Mouse (Mus musculus) ovary, postnatal 10 days (tissue): Measurements from ENCODE around the gene Peli1.

Experiments
- DNase-seq: peaks from one replicate; pipeline ENCODE4 v3.0.0; 2022; ENCODE audit warnings: low spot score

Gene Peli1

DNA sequence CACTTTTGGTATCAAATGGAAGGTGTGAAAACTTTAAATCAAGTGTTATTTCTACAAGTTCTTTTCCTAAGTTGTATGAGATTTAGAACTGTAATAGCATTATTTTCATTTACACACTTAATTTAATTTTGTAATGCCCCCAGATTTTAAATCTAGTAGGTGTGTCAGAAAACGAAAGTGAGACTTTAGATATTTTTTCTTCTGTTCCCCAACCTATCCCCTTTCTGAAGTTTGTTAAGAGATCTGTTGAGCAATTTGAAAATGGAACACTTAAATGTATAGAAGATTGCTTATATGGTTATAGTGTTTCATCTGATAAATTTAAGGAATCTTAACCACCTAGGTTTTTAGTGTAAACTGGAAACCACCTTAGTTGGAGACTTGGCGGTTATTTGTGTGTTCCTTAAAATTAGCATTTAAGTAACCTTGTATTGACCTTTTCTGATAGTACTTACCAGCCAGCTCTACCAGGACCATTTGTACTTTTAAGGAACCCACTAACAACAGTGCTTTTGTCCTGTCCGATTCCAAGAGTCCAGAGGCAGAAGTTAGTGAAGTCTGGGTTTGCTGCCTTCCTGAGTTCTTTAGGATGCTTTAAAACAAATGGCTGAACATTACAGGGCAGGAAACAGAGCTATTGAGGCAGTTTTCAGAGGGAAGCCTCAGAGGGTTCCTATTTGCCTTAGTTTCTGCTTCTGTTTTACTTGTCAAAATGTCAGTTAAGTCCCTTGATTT is 2.2 kb downstream of the Peli1 start:
- DNase-seq = no peak

DNA sequence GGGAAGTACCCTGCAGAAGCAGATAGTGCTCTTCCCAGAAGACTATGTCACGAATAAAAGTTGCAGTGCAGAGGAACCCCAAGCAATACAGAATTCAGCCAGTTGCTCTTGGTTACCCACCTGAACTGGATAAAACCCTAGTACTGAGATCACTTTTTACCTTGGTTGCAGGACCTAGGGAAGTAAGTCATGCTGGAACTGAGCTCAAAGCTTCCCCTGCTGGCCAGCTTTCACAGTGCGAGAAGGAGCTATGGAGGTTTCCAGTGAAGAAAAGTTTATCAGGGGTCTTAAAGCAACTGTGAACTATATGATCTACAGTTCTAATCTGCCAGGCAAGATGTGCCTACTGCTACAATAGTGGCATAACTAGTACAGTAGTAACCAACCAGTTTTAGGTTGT is 5.5 kb downstream of the Peli1 start:
- DNase-seq = no peak

GRCm38 (mm10) chr11:21098457-21098856 is 7.4 kb downstream of the Peli1 start:
- no peak for DNase-seq

DNA sequence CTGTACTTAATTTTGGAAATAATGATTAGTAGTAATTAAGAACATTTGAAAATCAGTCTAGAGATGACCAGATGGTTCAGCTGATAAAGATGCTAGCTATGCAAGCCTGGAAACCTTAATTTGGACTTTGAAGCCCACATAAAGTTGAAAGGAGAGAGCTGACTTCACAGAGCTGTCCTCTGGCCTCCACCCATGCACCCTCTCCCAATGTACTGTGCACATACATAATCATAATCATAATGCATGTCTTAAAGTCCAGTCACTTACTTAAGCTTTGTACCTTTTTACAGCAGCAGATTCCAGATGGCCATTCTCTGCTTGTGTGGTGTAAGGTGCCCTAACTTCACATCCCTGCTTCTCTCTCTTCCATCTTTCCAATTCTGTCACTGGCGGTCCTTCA is 9.6 kb downstream of the Peli1 start:
- DNase-seq = no peak

DNA sequence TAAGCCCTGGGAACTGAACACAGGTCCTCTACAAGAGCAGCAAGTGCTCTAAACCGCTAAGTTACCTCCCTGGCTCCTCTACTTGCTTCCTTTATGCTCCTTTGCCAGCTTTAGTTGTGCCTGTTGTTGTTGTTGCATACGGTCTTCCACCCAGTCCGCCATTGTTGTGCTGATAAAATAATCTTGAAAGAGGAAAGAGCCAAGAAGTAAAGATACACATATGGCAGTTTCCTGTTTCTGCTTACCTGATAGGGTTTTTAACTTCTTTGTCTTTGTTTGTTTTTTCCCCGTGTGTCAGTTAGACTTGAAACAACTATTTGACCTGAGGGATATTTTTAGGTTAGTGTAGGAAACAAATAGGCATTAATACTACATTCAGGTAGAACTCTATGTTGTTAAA is 10.2 kb downstream of the Peli1 start:
- DNase-seq = no peak

- DNase-seq = no peak
Observed at GRCm38 (mm10) chr11:21102273-21103005, 11.3 kb downstream of the Peli1 start.

DNA sequence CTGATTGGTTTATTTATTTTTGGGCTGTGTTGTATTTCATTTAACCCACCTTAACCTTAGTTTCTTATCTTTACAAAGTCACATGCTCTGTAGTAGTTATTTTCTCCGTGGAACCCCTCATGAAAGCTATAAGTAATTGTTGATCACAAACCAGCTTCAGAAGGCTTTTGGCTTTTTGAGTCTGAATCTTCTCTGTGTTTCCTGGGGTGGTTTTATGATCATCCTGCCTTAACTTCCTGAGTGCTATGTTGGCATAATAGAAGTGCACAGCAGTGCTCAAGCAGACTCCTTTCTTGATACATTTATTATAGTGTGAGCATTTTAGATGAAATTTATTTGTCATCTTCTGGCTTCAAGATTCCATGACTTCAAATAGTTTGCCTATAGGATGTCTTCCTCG is 12.1 kb downstream of the Peli1 start:
- DNase-seq = no peak

- DNase-seq = no peak
Observed at GRCm38 (mm10) chr11:21105393-21105792, 14.3 kb downstream of the Peli1 start.

- no peak for DNase-seq
Observed at GRCm38 (mm10) chr11:21107120-21107519, 16.0 kb downstream of the Peli1 start.

DNA sequence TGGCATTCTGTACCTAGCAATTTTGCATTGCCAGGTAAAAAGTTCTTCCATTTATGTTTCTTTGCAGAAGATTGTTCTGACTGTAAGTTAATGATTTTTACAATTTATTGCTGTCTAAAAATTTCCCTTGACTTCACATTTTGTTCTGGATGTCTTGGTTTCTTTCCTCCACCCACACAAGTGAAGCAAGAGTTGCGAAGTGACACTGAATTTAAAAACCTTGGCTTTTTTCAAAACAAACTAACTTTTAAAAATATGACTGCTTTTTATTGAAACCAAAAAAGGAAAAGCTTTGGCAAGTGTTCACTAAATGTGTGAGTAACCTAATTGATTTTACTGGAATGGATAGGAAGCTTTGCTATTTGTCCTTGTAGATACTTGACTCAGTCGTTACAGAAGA is 18.2 kb downstream of the Peli1 start:
- DNase-seq = no peak

DNA sequence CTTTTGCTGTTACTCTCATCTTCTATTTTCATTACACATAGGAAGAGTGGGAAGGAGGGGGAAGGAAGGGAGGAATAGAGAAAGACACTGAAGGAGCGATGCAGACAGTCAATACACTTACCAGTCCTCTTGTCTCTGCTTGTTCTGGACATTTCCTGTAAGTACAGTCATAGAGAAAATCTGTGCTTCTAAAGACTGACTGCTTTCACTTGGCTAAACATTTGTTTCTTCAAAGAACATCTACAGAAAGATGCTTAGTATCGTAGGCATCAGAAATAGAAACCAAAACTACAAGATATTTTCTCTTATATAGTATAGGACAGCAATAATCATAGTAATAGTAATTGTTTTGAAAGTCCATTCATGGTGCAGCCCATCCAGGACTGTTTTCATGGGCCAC is 23.4 kb downstream of the Peli1 start:
- no peak for DNase-seq

- no peak for DNase-seq
Observed at GRCm38 (mm10) chr11:21115804-21116203, 24.7 kb downstream of the Peli1 start.

- no peak for DNase-seq
Observed at GRCm38 (mm10) chr11:21116623-21117295, 25.7 kb downstream of the Peli1 start.

DNA sequence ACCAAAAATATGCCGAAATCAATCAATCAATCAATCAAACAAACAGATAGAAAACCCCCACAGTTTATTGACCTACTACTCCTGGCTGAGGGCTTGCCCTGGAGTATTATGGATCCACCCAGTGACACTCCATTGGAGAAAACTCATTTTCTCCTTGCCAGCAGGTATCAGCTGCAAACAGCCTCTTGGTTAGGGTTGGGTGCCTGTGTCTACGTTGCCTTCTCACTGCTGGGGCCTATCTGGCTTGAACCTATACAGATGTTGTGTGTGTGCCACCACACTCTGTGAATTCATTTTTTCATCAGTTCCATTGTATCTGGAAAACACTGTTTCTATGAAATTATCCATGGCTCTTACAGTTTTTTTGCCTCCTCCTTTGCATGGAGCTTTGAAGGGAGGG is 30.6 kb downstream of the Peli1 start:
- DNase-seq = no peak

GRCm38 (mm10) chr11:21122399-21122798 is 31.3 kb downstream of the Peli1 start:
- no peak for DNase-seq

GRCm38 (mm10) chr11:21131692-21132091 is 40.6 kb downstream of the Peli1 start:
- no peak for DNase-seq

GRCm38 (mm10) chr11:21134875-21135451 is 43.9 kb downstream of the Peli1 start:
- no peak for DNase-seq

DNA sequence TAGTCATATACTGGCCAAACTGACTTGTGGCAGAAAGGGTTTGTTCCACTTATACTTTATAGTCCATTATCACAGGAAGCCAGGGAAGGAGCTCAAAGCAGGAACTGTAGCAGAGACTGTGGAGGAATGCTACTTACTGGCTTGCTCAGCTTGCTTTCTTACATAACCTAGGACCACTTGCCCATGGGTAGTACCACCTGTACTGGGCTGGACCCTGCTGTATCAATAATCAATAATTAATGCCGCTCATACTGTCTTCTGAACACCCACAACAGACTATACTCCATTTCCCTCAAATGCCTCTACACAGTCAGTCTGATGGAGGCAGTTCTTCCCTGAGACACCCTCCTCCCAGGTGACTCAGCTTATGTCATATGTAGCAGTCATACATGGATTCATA is 48.4 kb downstream of the Peli1 start:
- no peak for DNase-seq

DNA sequence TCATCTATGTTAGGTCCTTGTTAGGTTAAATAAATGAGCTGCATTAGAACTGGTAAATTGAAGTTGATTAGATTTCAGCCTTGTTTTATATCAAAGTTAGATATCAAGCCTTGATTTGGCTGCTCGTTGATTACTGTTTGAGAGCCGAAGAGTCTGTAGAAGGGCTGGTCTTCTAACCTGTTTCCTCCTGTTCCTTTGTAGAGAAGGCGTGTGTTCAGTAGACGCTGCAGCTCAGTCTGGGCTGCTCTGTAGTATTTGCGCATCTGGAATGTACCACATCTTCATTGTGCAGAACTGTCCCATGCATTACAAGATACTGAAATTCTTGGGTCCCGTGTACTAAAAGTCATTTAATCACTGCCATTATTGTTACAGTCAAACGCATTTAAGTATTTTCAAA is 50.2 kb downstream of the Peli1 start:
- DNase-seq = no peak

- no peak for DNase-seq
Observed at GRCm38 (mm10) chr11:21141755-21142154, 50.7 kb downstream of the Peli1 start.

- DNase-seq = no peak
Observed at GRCm38 (mm10) chr11:21149476-21149875, 58.4 kb downstream of the Peli1 start.

DNA sequence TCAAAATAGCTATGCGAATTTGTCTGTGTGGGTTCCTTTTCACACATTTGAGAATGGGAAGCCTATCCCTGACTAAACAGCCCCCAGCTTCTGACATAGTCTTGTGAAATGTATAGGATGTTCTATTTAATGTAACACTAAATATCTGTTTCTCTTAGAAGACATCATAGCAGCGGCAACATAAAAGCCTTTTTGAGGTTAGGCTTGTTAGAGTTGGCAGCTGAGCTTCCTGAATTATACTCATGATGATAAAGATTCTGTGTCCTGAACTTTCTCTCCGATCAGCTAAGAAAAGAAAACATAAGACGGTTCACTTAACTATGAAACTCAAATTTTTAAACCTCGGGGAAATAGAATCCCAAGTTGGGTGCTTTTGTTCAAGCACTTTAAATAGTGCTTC is 59.2 kb downstream of the Peli1 start:
- no peak for DNase-seq

GRCm38 (mm10) chr11:21151672-21152071 is 60.6 kb downstream of the Peli1 start:
- no peak for DNase-seq
